Mouse (Mus musculus) telencephalon, adult 2 months (tissue): ENCODE results near the gene Ifit1.
"Not testable (repeated sequence)": the region's sequence is repeated elsewhere in the genome, so short reads cannot be mapped to it uniquely, and the experiment has no call there.

Source experiments
- DNase-seq: peaks from one replicate; pipeline ENCODE4 v3.0.0-alpha.2; 2011; ENCODE audit warnings: low read depth, low spot score

Gene Ifit1

DNA sequence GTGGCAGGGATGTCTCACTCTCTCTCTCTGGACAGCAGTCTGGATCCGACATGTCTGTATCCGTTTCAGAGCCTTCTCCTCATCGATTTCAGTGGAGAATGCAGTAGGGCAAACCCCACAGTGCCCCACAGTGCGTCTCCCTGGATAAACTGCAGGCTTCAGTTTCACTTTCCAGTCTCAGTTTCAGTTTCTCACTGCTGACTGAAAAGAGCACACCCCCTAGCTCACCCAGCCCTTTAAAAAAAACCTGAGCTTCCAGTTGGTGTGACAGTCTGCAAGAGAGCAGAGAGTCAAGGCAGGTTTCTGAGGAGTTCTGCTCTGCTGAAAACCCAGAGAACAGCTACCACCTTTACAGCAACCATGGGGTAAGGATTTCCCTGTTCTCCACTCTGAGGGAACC is at the start of gene Ifit1, which contains the start of gene Ifit1bl2:
Ifit1 (plus strand) TSS at position 249 of the 400 bp plus-strand sequence.
Ifit1bl2 (minus strand) TSS at position 121 of the 400 bp plus-strand sequence.
- DNase-seq = no peak

DNA sequence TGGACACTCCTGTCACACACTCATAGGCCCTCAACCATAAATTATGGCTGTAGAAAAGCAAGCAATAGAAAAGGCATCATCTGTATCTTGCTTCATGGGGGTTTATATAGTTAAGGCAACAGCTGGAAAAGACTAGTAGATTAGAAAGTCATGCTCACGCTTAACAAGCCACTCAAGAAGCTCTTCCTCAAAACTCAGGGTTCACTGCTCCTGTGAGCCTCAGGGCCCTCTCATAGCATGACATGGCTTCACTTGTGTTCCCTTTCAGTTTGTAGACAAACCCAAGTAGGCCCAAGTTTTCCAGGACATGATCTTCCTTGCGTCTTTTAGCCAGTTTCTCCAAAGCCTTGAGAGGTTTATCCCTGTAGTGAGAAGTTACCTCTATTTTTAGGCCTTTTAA is 47.2 kb upstream of the Ifit1 start:
- no peak for DNase-seq

DNA sequence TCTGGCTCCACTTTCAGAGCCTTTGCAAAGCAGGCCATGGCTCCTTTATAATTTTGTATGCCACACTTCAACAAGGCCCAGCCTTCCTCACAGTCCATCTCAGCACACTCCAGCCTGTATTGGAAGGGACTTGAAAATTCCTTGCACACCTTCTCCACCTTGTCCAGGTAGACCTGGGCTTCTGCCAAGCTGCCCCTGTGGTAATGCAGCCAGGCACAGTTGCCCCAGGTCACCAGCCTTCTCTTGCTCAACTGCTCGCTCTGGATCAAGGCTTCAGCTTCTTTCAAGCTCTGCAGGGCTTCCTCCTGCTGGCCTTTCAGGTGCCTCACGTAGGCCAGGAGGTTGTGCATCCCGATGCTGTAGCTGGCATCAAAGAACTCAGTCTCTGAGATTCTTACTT is 46.1 kb upstream of the Ifit1 start:
- DNase-seq = not testable (repeated sequence)

DNA sequence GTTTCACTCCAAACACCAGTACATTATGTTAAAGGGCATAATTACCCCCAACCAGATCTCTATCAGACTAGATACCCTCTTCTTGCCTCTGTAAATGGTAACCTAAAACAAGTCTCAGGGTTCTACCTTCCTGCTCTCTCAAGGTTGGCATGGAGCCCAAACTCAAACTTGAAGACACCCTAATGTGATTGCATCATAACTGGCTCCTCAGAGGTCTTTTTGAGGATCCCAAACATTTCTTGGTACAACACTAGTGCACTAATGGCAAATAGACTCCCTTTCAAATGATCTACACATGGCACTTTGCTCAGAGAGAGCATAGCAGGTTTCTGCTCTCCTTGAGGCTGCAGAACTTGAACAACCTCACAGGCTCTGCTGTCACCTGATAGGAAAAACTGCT is 43.9 kb upstream of the Ifit1 start:
- DNase-seq = no peak

DNA sequence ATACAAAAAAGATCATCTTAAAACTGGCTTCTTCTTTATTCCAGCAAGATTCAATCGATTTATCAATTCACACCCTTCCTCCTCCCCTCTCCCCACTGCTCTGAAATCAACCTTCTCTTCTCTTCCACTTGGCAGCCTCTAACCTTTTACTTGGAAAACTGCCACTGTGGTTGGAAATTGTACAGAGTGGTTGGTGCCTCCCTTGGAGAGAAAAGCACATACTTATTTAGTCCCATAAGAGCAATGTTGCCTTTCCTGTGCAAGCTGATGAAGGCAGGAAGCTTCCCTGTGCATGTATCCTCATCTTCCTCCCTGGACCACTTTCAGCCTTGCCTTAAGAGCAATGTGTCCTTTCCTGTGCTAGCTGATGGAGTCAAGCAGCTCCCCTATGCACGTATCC is 42.3 kb upstream of the Ifit1 start:
- peak; percentile 34 for DNase-seq

DNA sequence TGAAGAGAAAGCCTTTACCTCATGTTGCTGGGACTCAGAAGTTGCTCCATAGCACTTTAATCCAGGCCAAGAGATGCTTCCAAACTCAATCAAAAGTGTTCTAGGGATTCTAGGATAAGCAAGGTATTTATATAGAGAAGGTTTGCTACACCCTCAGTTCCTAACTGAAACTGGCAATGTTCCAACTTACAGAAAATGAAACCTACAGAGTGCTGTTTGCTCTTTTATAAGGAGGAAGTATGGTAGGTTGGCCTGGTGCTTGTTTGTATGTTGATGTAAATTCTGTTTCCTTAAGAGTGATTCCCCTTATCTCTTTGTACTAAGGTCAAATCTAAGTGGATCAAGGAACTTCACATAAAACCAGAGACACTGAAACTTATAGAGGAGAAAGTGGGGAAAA is 41.4 kb upstream of the Ifit1 start:
- DNase-seq = not testable (repeated sequence)

DNA sequence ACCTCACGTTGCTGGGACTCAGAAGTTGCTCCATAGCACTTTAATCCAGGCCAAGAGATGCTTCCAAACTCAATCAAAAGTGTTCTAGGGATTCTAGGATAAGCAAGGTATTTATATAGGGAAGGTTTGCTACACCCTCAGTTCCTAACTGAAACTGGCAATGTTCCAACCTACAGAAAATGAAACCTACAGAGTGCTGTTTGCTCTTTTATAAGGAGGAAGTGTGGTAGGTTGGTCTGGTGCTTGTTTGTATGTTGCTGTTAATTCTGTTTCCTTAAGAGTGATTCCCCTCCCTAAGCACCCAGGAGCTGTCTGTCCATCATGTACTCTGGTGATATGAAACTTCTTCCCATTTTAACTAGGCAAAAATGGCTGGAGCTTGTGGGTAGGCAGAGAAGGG is 38.8 kb upstream of the Ifit1 start, which contains the start of gene Ifit1bl1:
Ifit1bl1 (minus strand) TSS at position 69 of the 400 bp plus-strand sequence.
- peak; percentile 22 for DNase-seq

DNA sequence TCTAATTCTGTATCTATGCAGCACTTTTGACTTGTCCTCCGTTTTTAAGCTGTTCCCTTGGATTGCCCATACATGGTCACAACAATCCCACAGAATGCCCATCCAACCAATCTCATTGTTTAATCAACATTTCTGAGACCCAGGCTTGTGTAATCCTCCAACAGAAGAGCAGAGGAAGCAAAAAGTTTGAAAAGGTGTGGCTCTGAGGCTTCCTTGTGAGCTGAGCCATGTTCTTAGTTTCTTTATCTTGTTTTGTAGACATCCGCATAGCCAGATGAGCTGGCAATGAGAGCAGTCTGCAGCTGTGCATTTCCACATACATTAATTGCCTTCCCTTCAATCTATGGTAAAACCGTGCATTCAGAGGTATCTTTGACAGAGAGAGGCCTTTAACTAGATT is 35.2 kb upstream of the Ifit1 start:
- DNase-seq = no peak

DNA sequence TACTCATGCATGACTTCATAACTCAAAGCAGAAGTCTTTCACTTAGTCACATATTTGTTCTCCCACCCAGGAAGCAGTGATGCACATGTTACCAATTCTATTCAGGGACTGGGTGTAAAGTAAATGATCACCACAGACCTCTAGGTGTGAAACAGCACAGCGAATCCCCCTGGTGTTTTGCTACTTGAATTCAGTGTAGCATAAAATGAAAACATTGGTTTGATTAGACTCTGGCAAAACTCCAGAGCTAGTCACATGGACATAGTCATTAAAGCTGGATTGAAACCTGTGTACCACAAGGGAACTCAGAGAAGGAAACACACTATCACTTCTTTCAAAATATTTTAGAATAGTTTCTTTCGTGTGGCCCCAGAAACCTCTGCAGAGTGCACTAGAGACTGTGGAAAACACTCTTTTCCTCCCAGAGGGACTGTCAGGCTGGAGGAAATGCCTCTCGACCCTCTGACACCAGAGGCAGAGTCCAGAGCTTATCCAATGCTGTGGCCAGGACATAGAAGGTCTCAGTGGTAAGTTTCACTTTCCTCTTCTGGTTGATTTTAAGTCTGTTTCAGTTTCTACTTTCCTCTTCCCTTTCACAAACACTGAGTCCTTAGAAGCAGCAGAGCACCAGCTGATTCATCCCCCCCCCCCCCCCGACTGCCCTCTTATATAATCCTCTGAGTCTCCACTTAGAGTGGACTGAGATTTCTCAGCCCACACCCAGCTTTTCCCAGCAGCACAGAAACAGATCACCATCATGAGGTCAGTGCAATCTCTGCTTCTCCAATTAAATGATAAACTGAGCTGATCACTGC is 33.2 kb upstream of the Ifit1 start, which contains the start of gene Ifit3b:
Ifit3b (plus strand) TSS at position 734 of the 815 bp plus-strand sequence.
- peak; percentile 42 for DNase-seq

DNA sequence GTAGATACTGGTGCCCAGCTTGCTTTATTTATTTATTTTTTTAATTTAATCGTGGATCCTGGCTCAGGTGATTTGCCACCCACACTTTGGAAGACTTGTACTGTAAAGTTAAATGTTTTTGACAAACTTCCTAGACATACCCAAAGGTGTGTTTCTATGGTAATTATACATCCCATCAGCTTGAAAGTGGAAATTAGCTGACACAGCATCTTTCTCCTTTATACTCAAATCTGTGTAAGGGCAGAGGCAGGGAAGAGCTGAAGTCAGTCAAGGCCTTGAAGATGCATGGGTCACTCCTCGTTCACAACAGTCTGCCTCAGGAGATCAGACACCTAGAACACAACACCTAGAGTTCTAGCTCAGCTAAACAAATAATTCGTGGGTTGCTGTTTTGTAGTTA is 30.6 kb upstream of the Ifit1 start:
- not testable (repeated sequence) for DNase-seq

DNA sequence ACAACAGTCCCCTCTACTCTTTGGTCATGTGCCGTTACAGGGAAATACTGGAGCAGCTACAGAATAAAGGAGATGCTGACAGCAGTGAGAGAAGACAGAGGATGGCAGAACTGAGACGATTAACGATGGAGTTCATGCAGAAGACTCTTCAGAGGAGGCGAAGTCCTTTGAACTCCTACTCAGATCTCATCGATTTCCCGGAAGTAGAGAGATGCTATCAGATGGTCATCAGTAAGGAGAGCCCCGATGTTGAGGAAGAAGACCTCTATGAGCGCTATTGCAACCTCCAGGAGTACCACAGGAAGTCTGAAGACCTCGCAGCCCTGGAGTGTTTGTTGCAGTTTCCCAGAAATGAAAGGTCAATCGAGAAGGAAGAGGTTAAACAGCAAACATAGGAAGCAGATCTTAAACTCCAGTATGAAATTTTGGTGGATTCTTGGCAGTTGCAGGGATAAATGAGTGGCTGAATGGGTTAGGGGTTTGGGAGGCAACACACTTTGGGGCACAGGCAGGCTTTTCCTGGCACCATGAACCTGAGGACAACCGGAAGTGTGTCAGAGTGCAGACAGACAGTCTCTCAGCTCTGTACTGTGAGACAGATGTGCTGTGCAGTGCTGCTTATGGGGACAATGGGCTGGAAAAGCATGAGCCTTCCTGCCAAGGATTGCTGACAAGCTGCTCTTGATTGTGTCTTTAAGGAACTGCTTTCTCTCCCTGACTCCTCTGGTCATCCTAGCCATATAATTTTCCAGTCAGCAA is 28.2 kb upstream of the Ifit1 start:
- DNase-seq = not testable (repeated sequence)

DNA sequence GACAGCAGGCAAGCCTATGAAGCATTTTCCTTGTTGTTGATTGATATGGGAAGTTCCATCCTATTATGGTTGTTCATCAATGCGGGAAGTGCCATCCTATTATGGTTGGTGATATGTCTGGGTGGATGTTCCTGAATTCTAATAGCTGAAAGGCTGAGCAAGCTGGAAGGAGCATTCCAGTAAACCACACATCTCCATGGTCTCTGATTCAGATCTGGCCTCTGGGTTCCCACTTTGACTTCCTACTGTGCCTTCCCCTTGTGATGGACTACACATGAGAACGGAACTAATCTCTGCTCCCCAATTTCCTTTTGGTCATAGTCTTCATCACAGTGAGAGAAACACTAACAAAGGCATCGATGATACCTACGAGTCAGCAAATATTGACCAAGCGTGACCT is 19.8 kb upstream of the Ifit1 start:
- DNase-seq = no peak

DNA sequence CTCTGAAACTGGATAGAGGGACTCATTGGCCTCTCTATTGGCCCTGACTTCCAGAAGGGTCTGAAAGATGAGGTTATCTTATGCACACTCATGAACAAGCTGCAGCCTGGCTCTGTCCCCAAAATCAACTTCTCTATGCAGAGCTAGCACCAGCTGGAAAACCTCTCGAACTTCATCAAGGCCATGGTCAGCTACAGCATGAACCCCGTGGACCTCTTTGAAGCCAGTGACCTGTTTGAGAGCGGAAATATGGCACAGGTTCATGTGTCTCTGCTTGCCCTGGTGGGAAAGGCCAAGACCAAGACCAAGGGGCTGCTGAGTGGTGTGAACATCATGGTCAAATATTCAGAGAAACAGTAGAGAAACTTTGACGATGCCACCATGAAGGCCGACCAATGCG is 16.9 kb upstream of the Ifit1 start:
- no peak for DNase-seq

DNA sequence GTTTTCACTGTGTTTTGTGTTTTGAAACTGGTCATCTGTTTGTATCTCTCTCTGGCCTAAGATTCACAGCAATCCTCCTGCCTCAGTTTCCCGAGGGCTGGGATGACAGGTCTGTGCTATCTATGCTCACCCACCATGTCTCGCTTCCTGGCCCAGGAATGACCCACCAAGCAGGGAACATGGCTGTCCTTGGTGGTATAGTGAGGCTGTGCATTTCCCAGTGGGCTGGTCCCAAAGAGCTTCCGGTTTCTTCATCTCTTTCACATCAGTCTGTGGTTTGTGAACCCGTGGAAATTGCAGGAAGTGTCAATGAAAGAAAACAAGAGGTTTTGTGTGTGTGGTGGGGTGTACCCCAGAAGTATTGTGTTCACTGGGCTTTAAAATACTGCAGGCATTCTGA is 16.0 kb upstream of the Ifit1 start:
- no peak for DNase-seq

DNA sequence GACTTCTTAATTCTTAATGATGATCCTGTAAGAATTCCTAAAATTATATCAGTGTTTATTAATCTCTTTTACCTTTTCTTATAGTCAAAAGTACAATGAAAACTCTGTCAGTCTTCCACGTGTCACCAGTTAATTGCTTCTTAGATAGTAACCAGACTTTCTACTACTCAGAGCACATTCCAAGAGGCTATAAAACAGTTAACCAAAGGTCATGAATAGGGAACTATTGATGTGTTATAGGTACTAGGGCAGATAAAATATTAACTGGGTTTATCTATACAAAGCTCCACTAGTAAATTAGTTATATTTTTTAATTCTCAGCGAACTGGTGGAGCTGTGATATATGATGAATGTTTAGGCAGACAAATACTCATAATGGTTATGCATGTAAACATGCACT is 13.2 kb upstream of the Ifit1 start:
- no peak for DNase-seq

DNA sequence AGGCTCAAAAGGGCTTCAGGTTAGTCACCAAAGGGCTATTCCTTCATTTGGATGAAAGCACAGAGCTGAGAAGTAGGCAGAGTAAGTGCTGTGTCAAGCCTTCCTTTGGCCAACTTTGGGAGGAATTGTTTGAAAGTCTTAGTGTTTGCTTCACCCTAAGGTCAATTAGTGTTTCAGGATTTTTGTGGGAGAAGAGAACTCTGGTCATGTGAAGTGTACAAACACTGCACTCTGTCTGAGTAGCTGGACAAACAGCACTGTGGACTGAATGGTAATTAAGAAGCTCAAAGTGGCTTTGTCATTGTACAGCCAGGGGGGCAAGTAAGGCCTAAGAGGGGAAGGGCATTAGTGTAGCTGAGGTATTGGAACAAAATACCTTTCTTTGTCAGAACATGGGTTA is 9.2 kb upstream of the Ifit1 start:
- no peak for DNase-seq

DNA sequence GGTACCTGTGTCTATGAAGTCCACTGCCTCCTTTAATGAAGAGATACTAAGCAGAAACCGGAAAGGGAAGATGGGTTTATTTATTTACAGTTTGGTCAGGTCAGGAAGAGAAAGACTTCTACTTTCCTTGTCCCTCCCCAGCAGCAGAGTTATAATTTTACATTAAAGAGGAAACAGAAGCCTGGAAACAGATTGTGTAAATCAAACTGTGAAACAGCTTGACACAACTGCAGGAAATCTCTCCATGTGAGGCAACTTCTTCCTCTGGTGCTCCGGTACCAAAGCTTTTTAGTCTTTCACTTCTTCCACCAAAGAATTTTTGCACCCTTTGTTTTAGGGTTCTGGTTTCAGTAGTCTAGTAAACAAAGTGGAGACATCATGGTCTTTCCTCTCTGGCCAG is 7.2 kb upstream of the Ifit1 start:
- DNase-seq = no peak

DNA sequence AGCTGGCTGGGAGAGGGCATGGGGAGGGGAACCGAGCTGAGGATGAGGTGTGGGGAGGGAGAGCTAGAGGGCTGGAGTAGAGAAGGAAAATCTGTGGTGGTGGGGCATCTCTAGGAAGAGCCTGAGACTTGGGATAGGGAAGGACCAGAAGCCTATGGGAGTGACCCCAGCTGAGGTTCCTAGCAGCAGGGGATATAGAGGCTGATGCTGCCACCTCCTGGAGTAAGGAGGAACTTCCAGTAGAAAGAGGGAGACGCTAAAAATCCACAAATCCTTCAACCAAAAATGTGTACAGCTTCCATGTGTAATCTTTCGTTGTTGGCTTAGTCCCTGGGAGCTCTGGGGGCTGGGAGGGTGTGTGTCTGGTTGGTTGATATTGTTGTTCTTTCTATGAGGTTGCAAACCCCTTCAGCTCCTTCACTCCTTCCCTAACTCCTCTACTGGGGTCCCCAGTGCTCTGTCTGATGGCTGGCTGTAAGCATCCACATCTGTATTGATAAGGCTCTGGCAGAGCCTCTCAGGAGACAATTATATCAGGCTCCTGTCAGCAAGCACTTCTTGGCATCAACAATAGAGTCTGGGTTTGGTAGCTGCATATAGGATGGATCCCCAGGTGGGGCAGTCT is 3.6 kb upstream of the Ifit1 start:
- no peak for DNase-seq

DNA sequence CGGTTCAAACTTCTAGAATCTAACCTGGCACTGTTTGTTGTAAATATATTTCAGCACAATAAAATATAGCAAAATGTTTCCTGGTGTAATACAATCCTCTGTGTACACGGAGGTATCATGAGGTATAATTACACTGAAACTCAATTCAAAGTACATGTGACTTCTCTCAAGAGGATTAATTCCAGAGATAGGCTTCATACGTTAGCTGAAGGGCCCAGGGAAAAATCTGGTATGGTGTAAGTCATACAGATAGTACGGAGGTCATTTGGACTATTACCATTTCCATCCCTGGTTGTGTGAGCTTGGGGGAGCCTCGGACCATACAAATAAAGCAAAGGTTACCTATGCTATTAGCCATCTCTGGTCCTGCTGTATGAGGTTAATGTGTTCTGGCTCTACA is 1.9 kb downstream of the Ifit1 start:
- no peak for DNase-seq

DNA sequence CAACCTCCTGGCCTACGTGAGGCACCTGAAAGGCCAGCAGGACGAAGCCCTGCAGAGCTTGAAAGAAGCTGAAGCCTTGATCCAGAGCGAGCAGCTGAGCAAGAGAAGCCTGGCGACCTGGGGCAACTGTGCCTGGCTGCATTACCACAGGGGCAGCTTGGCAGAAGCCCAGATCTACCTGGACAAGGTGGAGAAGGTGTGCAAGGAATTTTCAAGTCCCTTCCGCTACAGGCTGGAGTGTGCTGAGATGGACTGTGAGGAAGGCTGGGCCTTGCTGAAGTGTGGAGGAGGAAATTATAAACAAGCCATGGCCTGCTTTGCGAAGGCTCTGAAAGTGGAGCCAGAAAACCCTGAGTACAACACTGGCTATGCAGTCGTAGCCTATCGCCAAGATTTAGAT is 7.0 kb downstream of the Ifit1 start:
- not testable (repeated sequence) for DNase-seq

DNA sequence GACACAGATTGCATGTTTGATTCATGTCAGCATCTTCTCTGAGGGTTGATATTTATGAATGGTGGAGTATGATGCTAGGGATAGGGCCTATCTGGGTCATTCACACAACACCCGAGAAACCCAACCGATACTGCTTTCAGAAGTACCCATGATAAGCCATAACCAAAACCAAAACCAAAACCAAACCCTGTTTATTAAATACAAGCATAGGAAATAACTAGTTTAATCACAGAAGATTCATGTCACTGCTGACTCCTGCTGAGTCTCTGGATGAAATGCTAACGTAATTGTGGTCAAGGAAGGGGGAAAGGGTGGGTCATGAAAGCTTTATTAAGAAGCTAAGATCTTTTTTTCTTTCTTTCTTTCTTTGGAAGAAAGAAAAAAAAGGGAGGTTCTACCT is 9.6 kb downstream of the Ifit1 start:
- no peak for DNase-seq

DNA sequence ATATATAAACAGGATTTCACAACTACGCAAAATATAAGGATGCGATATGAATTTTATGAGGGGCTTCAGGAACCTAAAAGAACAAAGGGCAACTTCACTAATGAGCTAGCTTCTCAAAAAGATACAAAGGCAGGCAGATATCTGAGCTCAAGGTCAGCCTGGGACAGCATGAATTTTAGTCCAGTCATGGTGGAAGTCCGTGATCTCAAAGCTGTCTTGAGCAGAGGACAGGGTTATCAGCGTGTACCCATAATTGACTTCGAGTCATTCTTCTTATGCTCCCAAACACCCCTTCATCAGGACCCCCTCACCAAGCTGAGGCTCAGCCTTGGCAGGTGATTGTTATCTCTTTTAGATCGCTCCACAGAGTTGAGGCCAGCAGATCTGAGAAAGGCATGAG is 10.3 kb downstream of the Ifit1 start:
- no peak for DNase-seq
